In genomic region chr10:59924305-59924704, GRCm38 (mm10) we compare ENCODE assay signal across 14 mouse cellular contexts. TPM values are rescaled to one million over a fixed set of nuclear protein-coding genes. Genes with fewer than 3 reads are reported as not detected.
DNase-seq lines count a peak whose midpoint lies in the region; ATAC-seq and TF ChIP-seq lines count a peak whose summit lies in the region.
"Had no signal": no experiment of that assay in that cellular context is flagged by ENCODE, and none has a peak within 500 bp of the region (broad histone marks: within the 10 kb centered on the region; RNA-seq: fewer than 3 reads in every experiment).

No protein-coding gene starts in this region.

- no peak for DNase-seq in frontal cortex, postnatal 25 days (ENCODE audit: low spot score in 2 of 2)
- DNase-seq in left cerebral cortex, postnatal 4 days = peak; percentile 63
- no peak for DNase-seq in left cerebral cortex, adult 11 months (ENCODE audit: low spot score)
- peak; percentile 62 for DNase-seq in MN1 (ENCODE audit: low spot score)
- no peak for DNase-seq in layer of hippocampus, adult 2 months (ENCODE audit: low spot score in 2 of 2)
- DNase-seq in adrenal gland, adult 2 months = no peak
- DNase-seq: adrenal gland, postnatal 36 days; kidney, adult 9 months; thymus, adult 18-20 months had no signal

- 0 out of 2 replicates have a peak, but pooled peaks have one; percentile 13 for ATAC-seq in frontal cortex, adult (ENCODE audit: low TSS enrichment)
- ATAC-seq in hematopoietic stem cell, adult 5-6 weeks (replicated peaks in 1 of 2; ENCODE audit: insufficient read depth in 1 of 2, low FRiP score in 2 of 2, low TSS enrichment in 1 of 2, low read depth in 1 of 2, poor library complexity in 2 of 2, severe bottlenecking in 2 of 2) = peak; percentile 51 to 65
- ATAC-seq: forebrain, embryonic 13.5 days had no signal

- intact Hi-C loops in left cerebral cortex, postnatal 4 days (cut with DNase I) = no loop called here

- H3K27ac ChIP-seq in layer of hippocampus, adult 2 months = no peak overlapping the region
- H3K27ac ChIP-seq: forebrain, embryonic 13.5 days; lung, embryonic 15.5 days had no signal

- H3K4me3 ChIP-seq in layer of hippocampus, adult 2 months = no peak overlapping the region
- H3K4me3 ChIP-seq: forebrain, embryonic 13.5 days; lung, embryonic 15.5 days; myocyte had no signal

- no peak for TF ChIP-seq CTCF in layer of hippocampus, adult 2 months (conservative IDR thresholded peaks at IDR 0.05)

RNA-seq across cellular contexts. Expression of gene Ddit4, which starts 27.3 kb away (rescaled TPM):
- 10 to 100 TPM; 50.6 to 52.2 TPM for total RNA-seq in left cerebral cortex, postnatal 4 days (2021)
- 2.5 and 7.9 TPM in 2 replicates for total RNA-seq in hematopoietic stem cell, adult 5-6 weeks (2017)
- total RNA-seq in layer of hippocampus, adult 2 months (2021) = 10 to 100 TPM; 63.6 to 66.7 TPM
- total RNA-seq in adrenal gland, adult 2 months (2021) = 10 to 100 TPM; 53.1 to 56.1 TPM
- polyA plus RNA-seq in adrenal gland, adult 2 months (2012; rRNA removed) = 151 and 157 TPM in 2 replicates

RNA-seq across cellular contexts. Expression of gene Dnajb12, which starts 44.9 kb away (rescaled TPM):
- 10 to 100 TPM; 32.1 to 37.7 TPM for total RNA-seq in left cerebral cortex, postnatal 4 days (2021)
- total RNA-seq in hematopoietic stem cell, adult 5-6 weeks (2017) = 24.3 and 26.6 TPM in 2 replicates
- total RNA-seq in layer of hippocampus, adult 2 months (2021) = 10 to 100 TPM; 54.4 to 56.8 TPM
- 10 to 100 TPM; 56.0 to 63.9 TPM for total RNA-seq in adrenal gland, adult 2 months (2021)
- polyA plus RNA-seq in adrenal gland, adult 2 months (2012; rRNA removed) = 48.8 and 67.3 TPM in 2 replicates

Comparison
In these comparisons a context has a peak if more than half of its experiments do, and no peak if none do; other contexts are left out.
1. DNase-seq: peak in left cerebral cortex, postnatal 4 days (single experiment) and MN1 (single experiment); none in frontal cortex, postnatal 25 days (0 of 2), left cerebral cortex, adult 11 months (single experiment), layer of hippocampus, adult 2 months (0 of 2) and adrenal gland, adult 2 months (single experiment).